Mouse (Mus musculus) forelimb bud, embryonic 11.5 days (tissue): ENCODE results near the gene Prn.

ENCODE experiments used
- DNase-seq: peaks from one replicate; pipeline ENCODE4 v3.0.0-alpha.2; 2012; ENCODE audit warnings: low read depth, low spot score

Prn gene

DNA sequence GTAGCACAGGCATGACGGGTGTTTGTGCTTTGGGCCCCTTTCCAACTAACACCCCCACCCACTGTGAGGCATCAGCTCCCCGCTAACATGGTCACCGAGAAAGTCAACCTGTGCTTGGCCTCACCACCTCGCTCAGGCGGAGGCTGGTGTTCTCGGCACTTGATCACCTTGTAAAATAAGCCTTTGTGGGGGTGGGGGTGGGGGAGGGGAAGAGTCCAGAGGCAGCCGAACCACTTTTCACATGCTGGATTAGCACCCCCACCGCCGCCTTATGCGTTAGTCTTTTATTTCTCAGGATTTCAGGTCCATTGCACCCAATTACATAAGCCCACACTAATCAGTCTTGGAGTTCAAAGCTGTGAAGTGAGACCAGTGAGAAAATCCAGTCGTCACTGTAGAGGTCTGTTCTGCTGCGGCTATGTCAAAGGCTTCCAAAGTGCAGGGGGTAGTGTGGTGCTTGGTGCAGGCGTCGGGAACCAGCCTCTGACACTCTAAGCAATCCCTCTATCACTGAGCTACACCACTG, 83.9 kb downstream of the Prn start:
- DNase-seq: no peak

DNA sequence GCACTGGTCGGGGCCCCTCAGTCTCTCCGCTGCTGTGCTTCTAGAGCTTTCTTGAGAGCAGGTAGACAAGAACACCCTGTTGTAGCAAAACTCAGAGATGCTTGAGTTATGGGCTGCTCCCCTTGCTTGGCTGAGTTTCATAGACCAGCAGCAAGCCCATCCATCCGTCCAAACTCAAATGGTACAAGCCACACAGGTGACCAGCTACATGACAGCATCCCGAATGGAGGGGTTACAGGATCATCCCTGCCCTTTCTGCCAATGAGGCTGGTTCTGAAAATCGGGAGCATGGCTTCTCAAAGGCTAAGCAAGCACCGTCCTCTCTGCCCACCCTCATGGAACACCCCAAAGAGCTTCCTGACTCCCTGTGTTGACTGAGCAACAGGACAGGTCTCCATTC, 85.2 kb downstream of the Prn start:
- DNase-seq: no peak

DNA sequence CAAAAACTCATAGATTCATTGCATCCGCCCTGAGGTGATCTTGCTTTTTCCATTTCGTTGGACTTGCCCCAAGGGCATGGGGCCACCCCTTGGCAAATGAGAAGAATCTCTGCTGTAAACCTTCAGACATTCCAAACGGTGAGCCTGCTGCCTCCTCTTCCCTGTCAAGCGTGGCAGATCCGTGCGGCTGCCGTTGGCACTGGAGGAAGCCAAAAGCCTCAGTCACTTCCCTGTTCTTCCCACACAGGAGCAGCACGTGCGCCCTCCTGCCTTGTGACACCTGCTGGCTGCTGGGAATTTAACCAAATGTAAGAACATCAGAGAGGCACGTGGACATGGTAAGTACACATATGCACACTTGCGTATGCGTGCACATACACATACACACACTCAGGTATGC, 86.0 kb downstream of the Prn start:
- DNase-seq: no peak

- DNase-seq: no peak
Observed at GRCm38 (mm10) chr2:131996369-131996768, 86.6 kb downstream of the Prn start.

DNA sequence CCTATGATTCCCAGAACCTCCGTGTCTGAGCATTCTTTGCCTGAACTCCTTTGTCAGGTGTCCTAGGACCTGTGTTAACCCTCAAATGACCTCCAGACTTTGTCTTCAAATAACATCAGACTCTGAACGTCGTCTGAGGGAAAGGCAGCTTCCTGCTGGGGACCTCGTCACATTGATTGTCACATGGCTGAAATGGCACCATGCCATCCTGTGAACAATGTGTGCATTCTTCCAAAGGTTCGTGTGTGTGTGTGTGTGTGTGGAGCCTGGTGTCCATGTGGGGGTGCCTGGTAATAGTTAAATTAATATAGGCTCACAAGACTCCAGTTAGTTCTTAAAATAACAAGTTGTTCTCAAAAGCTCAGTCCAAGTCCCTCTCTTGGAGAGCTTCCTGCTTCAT, 87.6 kb downstream of the Prn start:
- DNase-seq: no peak

DNA sequence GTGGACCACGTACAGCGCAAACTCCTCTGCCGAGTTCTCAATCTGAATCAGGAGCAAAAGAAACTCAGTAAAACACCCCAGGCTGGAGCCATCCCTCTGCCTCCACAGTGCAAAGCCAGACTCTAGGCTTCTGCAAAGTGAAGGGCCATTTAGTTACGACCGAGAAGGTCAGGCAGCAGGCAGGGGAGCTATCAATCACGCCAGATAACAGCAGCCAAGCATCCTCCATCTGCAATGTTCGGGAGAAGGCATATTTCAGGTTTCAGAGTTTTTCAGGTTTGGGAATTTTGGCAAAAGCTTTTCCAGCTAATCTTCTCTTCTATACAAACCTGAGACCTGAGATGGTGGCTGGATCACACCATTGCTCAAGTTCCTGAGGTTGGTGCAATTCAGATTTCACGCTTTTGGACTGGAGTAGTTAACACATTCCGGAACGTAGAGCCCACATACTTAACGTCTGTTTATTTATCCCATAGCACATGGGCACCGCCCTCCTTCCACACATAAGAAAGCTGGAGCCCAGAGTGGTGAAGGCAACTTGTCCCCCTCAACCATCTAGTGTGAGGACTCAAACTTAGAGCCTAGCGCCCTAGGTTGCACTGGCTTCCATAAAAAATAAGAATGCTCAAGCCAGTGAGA, 92.1 kb downstream of the Prn start:
- DNase-seq: no peak

- DNase-seq: no peak
Observed at GRCm38 (mm10) chr2:132003916-132004315, 94.2 kb downstream of the Prn start.

GRCm38 (mm10) chr2:132004495-132005136, 94.9 kb downstream of the Prn start:
- DNase-seq: no peak

GRCm38 (mm10) chr2:132005445-132005844, 95.7 kb downstream of the Prn start:
- no peak for DNase-seq
